Mouse (Mus musculus) gastrocnemius, postnatal 25 days (tissue): ENCODE results near the gene Igf1. TPM values are rescaled to one million over a fixed set of nuclear protein-coding genes. Genes with fewer than 3 reads are reported as not detected.
A peak's percentile ranks its signal among the peaks of the same experiment; 100 is the strongest.

Source experiments
- DNase-seq: peaks from one replicate; pipeline ENCODE4 v3.0.0; 2022
- long read RNA-seq, 2 experiments: library from polyadenylated mRNA; stranded (forward); transcript quantifications; one replicate each; pipeline ENCODE4 v2.0.0; 2021
- total RNA-seq, 2 experiments: library from RNA; stranded (reverse); gene quantifications; 1 replicate in 1 of 2; 2 replicates in 1 of 2; pipeline ENCODE4 v1.2.3; 2021

Gene Igf1
- 10 to 100 TPM; 29.5 to 30.2 TPM for total RNA-seq
- long read RNA-seq, experiment 1, full-length matches to known transcripts: 6 of 14 reads
- long read RNA-seq, experiment 1, partial matches to known transcripts: 0 of 14 reads
- long read RNA-seq, experiment 1, other reads (novel, unspliced or antisense): 8 of 14 reads
- long read RNA-seq, experiment 2, full-length matches to known transcripts: 6 of 17 reads
- long read RNA-seq, experiment 2, partial matches to known transcripts: 0 of 17 reads
- long read RNA-seq, experiment 2, other reads (novel, unspliced or antisense): 11 of 17 reads

DNA sequence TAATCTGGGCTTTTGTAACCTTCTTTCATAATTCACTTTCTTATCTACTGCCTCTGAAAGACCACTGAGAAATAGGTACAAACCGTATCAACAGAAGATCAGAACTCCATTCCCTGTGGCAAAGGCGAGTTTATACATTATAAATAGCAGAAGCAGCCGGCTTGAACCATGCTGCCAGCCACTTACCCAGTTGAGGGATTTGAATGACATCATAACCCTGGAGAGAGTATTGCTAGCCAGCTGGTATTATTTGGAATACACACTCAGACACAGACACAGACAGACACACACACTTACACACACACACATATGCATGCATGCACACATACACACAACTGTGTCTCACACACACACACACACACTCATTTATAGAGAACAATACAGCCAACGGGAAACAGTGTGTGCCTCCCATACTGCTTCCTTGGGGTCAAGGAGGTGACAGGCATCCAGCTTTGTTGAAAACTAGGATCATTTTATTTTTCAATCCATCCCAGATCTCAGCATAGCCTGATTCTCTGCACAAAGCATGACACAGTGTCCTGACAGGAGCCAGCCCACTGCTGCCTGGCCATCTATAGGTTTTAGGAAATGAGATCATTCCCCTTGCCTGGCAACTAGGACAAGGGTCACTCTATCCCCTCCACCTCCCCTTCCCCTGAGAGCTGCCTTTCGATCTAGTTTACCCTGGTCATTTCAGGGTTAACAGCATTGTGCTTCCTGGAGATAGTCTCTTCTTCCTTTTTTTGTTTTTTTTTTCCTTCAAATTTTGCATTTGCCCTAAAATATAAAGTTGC is at the start of gene Igf1:
TSS of gene Igf1 (plus strand) at position 253 of the 794 bp plus-strand sequence.
- no peak for DNase-seq

DNA sequence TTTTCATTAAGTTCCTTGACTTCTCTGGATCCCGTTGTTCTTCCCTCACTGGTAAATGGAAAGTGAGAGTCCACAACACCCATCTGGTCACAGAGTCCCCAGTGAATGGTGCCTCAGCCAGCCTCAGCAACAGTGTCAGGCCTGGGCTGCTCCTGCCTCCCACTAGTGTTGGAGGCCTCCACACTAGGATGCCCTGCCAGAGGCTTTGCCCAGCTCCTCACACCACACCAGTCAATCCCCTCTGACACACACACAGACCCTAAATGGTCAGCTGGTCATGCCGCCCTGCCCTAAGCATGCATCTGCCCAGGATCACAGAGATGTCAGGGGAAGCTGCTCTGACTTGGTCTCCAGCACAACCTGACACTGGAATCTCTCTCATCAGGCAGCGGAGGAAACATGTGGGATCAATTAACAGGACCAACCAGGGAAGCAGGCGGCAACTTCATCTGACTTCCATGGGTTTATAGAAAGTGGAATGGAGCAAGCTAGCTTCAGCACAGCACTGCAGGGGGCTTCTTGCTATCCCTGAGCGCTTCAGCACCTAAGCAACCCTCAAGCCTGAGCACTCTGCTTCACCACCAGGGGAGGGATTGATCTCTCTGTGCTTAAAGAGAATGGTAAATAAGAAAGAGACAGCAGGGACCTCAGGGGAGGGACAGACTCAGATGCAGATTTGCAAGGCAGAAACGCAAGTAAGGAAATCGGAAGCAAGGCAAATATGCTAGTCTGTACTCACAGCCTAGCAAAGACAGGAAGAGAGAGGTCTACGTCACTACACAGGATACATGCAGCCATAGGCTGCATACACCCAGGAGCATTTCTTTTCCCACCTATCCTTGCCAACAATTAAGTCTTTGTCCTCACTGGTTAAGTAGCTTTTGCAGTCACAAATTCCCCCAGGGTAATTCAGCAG is 45.6 kb upstream of the Igf1 start:
- no peak for DNase-seq

GRCm38 (mm10) chr10:87813073-87813590 is 44.9 kb upstream of the Igf1 start:
- DNase-seq: no peak

DNA sequence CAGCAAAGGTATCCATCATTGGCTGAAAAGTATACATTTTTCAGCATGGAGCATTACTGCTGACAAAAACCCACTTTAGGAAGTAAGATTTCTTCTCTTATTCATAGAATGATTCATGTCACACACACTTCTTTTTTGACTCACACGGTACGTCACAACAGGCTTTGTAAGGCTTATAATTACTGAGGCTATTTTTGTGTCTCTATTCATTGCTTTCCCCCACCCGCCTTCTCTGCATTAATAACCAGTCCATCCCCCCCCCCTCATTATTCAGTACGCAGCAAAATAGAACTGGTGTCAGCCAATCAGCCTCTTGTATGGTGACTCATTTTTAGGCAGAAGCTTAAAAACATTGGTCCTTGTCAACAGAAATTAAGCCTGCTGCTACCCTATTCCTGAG is 41.2 kb upstream of the Igf1 start:
- DNase-seq: no peak

DNA sequence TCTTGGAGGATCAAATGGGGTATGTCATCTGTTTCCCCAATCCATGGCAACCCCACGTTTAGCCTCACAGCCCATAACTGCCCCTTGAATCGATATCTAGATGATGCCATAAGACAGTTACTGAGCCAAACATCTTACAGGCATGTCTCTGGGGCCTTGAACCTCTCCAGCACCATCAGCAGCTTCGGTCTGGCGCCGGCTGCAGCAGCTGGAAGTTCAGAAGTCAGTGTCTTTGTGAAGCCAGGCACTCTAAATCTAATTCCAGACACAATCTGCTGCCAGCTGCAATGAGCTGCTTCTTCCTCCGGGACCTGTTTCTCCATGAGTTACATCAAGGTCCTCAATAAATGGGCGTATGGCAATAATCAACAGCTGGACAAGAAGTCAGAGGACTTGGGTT is 40.3 kb upstream of the Igf1 start:
- peak; percentile 70 for DNase-seq

- DNase-seq: no peak
These were observed 36.2 kb upstream of the Igf1 start for GRCm38 (mm10) chr10:87821906-87822305.

GRCm38 (mm10) chr10:87830012-87830411 is 28.1 kb upstream of the Igf1 start:
- DNase-seq: no peak

DNA sequence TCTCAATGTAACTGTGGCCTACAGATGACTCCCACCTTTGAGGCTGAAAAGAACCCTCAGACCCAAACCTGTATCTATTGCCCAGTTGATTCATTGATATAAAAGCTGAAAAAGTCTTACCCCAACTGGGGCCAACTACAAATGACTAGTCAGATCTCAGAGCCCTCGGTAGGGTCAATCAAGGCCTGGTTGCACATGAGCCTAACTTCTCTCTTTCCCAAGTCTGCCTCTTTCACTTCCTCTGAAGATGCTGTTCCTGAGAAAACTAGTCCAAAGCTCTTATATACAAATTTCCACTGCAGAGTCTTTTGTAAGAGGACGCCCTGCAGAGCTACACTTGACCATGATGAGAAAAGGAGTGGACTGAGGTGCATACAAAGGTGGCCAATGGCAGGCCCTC is 27.4 kb upstream of the Igf1 start:
- no peak for DNase-seq

- no peak for DNase-seq
These were observed 26.0 kb upstream of the Igf1 start for GRCm38 (mm10) chr10:87832101-87832500.

GRCm38 (mm10) chr10:87839454-87839853 is 18.6 kb upstream of the Igf1 start:
- DNase-seq: no peak

DNA sequence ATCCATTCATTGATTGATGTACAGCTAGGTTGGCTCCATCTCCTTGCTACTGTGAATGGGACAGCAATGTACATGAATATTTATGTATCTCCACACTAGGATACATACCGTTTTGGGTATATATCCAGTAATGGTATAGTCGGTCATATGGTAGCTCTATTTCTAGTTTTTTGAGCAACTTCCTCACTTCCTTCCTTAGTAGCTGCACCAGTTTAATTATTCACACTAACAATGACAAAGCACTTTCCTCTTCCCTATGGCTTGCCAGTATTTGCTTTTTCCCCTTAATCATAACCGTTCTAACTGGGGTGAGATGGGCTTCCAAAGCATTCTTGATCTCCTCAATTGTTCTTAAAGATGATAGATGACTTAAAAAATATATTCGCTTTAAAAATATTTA is 15.6 kb upstream of the Igf1 start:
- no peak for DNase-seq

DNA sequence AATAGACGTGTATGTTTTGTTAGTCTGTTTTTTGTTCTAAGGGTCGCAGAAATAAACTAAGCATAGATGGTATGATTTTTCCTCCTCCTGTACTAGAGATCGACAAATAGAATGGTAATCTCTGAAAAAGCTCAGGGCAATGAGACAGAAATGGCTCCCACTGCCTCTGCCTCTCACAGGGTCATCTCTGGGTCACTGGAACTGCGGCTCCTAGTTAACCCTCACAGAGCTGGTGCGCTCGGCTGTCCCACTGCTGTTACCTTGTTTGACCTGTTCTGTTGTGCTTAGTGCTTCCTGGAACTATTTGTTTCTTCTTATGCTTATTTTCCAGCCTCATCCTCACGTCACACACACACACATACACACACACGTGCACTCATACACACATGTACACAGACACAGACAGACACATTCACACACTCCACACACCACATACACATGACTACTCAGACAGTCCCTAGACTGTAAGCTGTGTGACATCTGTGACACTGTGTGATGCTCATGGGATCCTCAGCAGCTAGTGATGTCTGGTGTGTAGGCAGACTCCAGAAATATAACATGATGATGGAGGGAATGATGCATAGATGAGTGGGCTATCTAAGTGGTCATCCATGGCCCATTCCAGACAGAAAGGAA is 13.0 kb upstream of the Igf1 start:
- no peak for DNase-seq

GRCm38 (mm10) chr10:87847882-87848281 is 10.2 kb upstream of the Igf1 start:
- DNase-seq: no peak

GRCm38 (mm10) chr10:87848419-87848818 is 9.6 kb upstream of the Igf1 start:
- peak; percentile 47 for DNase-seq

DNA sequence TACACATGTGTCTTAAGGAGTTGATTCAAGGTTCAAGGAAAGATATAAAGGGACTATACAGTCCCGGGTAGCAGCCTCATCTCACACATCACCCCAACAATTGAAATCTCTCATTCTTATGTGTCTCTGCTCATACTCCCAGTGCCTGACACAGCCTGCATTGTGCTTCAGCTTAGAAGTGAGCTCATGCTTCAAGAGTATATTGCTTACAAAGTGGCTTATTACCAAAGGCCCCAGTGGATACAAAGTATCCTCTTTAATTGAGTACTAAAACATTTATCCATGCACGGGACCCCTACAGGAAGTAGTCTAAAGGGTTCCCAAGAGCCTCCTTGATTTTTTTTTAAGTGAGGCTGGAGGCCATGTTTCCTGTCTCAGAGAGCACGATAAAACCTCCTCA is 6.6 kb upstream of the Igf1 start:
- no peak for DNase-seq

GRCm38 (mm10) chr10:87854408-87854807 is 3.7 kb upstream of the Igf1 start:
- no peak for DNase-seq

- DNase-seq: no peak
These were observed 2.5 kb upstream of the Igf1 start for GRCm38 (mm10) chr10:87855423-87856122.

DNA sequence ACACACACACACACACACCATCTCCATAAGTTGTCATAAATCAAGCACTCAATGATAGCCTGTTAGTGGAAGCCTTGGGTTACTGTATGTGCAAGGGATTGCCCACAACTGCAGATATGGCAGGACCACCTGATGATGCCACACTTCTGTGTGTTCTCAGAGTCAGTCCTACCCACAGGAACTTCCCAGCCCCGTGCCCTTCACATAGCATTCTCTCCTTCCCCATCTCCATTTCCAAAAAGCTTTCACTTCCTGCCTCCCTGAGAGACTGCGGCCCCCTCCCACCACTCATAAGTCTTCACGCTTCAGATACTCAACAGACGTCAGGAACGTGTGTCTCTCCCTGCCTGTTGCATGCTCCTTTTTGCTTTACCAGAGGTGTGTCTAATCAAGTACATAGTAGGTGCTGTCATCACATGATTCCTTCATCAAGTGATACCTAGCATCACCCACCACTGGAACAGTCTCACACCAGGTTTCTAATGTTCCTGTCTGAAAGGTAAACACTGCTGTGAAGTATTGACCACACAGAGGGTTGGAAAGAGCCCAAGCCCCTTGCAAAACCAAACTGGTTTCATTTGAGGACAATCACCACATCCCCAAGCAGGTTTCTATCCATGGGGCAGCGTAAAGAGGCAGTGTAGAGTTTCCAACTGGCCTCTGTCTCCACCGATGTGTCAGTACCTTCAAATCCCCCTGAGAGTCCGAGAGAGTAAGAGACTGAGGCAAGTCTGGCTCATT is 680 bp upstream of the Igf1 start:
- no peak for DNase-seq

DNA sequence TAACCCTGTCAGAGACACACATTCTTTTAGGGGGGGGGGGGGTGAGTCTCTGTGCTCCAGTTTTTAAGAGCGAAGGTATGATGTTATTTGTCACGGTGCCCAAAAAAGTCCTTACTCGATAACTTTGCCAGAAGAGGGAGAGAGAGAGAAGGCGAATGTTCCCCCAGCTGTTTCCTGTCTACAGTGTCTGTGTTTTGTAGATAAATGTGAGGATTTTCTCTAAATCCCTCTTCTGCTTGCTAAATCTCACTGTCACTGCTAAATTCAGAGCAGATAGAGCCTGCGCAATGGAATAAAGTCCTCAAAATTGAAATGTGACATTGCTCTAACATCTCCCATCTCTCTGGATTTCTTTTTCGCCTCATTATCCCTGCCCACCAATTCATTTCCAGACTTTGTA is 874 bp downstream of the Igf1 start:
- peak; percentile 26 for DNase-seq

- DNase-seq: no peak
These were observed 1.4 kb downstream of the Igf1 start for GRCm38 (mm10) chr10:87859453-87859852.
